Mouse (Mus musculus) v-Abl transformed pro-B cells (cell line): ENCODE data around the gene Tenm4.

Experiments used
- in situ Hi-C, 2 experiments: fragments of 400-800 bp; cut with MboI; formaldehyde crosslinking; loops; one replicate each; pipeline ENCODE4 v1.15.1; 2025; ENCODE audit not compliant: unreplicated experiment in 2 of 2

Tenm4 gene

GRCm38 (mm10) chr7:96185411-96185810 is 14.4 kb downstream of the Tenm4 start:
- in situ Hi-C loops = no loop called here

GRCm38 (mm10) chr7:96203812-96204560 is 32.9 kb downstream of the Tenm4 start:
- in situ Hi-C loops = loop anchor here in 1 of 2 experiments (10.0 to 25.0 kb wide), 2 partner anchors 308 to 571 kb away; no protein-coding TSS in a partner anchor

- in situ Hi-C loops = loop anchor here in 1 of 2 experiments (10.0 to 25.0 kb wide), 2 partner anchors 307 to 570 kb away; no protein-coding TSS in a partner anchor
These were observed 33.8 kb downstream of the Tenm4 start for GRCm38 (mm10) chr7:96204809-96205350.

- in situ Hi-C loops = loop anchor here in 1 of 2 experiments (10.0 to 25.0 kb wide), 2 partner anchors 305 to 568 kb away; no protein-coding TSS in a partner anchor
These were observed 36.0 kb downstream of the Tenm4 start for GRCm38 (mm10) chr7:96207071-96207470.

- in situ Hi-C loops = loop anchor here (5.0 to 25.0 kb wide), 7 partner anchors 242 to 702 kb away; no protein-coding TSS in a partner anchor
These were observed 38.9 kb downstream of the Tenm4 start for GRCm38 (mm10) chr7:96209783-96210524.

- in situ Hi-C loops = loop anchor here (5.0 to 25.0 kb wide), 7 partner anchors 242 to 702 kb away; no protein-coding TSS in a partner anchor
These were observed 39.7 kb downstream of the Tenm4 start for GRCm38 (mm10) chr7:96210525-96211369.

- in situ Hi-C loops = loop anchor here (5.0 to 25.0 kb wide), 7 partner anchors 241 to 701 kb away; no protein-coding TSS in a partner anchor
These were observed 40.6 kb downstream of the Tenm4 start for GRCm38 (mm10) chr7:96211618-96212021.

- in situ Hi-C loops = loop anchor here (5.0 to 25.0 kb wide), 7 partner anchors 240 to 700 kb away; no protein-coding TSS in a partner anchor
These were observed 41.2 kb downstream of the Tenm4 start for GRCm38 (mm10) chr7:96212224-96212591.

- in situ Hi-C loops = loop anchor here (5.0 to 25.0 kb wide), 7 partner anchors 239 to 699 kb away; no protein-coding TSS in a partner anchor
These were observed 41.8 kb downstream of the Tenm4 start for GRCm38 (mm10) chr7:96212592-96213541.

- in situ Hi-C loops = loop anchor here (5.0 to 25.0 kb wide), 7 partner anchors 239 to 699 kb away; no protein-coding TSS in a partner anchor
These were observed 42.7 kb downstream of the Tenm4 start for GRCm38 (mm10) chr7:96213741-96214140.

GRCm38 (mm10) chr7:96214876-96215275 is 43.8 kb downstream of the Tenm4 start:
- in situ Hi-C loops = loop anchor here (5.0 to 25.0 kb wide), 7 partner anchors 237 to 697 kb away; no protein-coding TSS in a partner anchor

- in situ Hi-C loops = loop anchor here (10.0 to 25.0 kb wide), 3 partner anchors 239 to 559 kb away; no protein-coding TSS in a partner anchor
These were observed 45.0 kb downstream of the Tenm4 start for GRCm38 (mm10) chr7:96215894-96216509.

GRCm38 (mm10) chr7:96219386-96219785 is 48.3 kb downstream of the Tenm4 start:
- in situ Hi-C loops = loop anchor here (10.0 to 25.0 kb wide), 3 partner anchors 235 to 555 kb away; no protein-coding TSS in a partner anchor

GRCm38 (mm10) chr7:96220647-96221046 is 49.6 kb downstream of the Tenm4 start:
- in situ Hi-C loops = loop anchor here in 1 of 2 experiments (25.0 kb wide), 1 partner anchor 292 kb away; no protein-coding TSS in a partner anchor

GRCm38 (mm10) chr7:96222569-96222968 is 51.5 kb downstream of the Tenm4 start:
- in situ Hi-C loops = loop anchor here in 1 of 2 experiments (25.0 kb wide), 1 partner anchor 290 kb away; no protein-coding TSS in a partner anchor

- in situ Hi-C loops = no loop called here
These were observed 57.7 kb downstream of the Tenm4 start for GRCm38 (mm10) chr7:96228562-96229268.
